Mouse (Mus musculus): ENCODE results near the gene Mxra8. TPM values are rescaled to one million over a fixed set of nuclear protein-coding genes. Genes with fewer than 3 reads are reported as not detected.

Gene Mxra8
- polyA plus RNA-seq, 1 experiment from 2014 or later = 50.7 TPM

GRCm38 (mm10) chr4:155849391-155849790 is 9.9 kb downstream of the Mxra8 start:
- peaks cover 4% of the 10 kb centered on the region; the same call in 1 of the 2 replicates for H3K36me3 ChIP-seq
- H3K4me2 ChIP-seq (replicated peaks) = no peak overlapping the region
- H3K9me3 ChIP-seq = no peaks in the 10 kb centered on the region
- H3K4me1 ChIP-seq = peaks cover 24% of the 10 kb centered on the region
- H3K27ac ChIP-seq = no peak overlapping the region
- no peak overlapping the region for H3K4me3 ChIP-seq
- ATAC-seq (ENCODE audit: insufficient number of reproducible peaks, insufficient read depth, low FRiP score, low TSS enrichment) = no peak
- H3K27me3 ChIP-seq = no peaks in the 10 kb centered on the region
- WGBS = 86% methylated on average over 2 of the region's 2 CpGs
- no peak overlapping the region for H3K9ac ChIP-seq

- no peaks in the 10 kb centered on the region for H3K27me3 ChIP-seq
- 90% methylated on average over 3 of the region's 3 CpGs for WGBS
- H3K27ac ChIP-seq = no peak overlapping the region
- no peaks in the 10 kb centered on the region for H3K9me3 ChIP-seq
- no peak for ATAC-seq (ENCODE audit: insufficient number of reproducible peaks, insufficient read depth, low FRiP score, low TSS enrichment)
- H3K4me1 ChIP-seq = peaks cover 24% of the 10 kb centered on the region
- no peak overlapping the region for H3K4me3 ChIP-seq
- H3K4me2 ChIP-seq (replicated peaks) = no peak overlapping the region
- no peak overlapping the region for H3K9ac ChIP-seq
- peaks cover 10% of the 10 kb centered on the region for H3K36me3 ChIP-seq
Observed at GRCm38 (mm10) chr4:155849792-155850451, 10.4 kb downstream of the Mxra8 start.

GRCm38 (mm10) chr4:155851368-155851767 is 11.9 kb downstream of the Mxra8 start:
- Histone ChIP-seq H3K36me3 (peaks cover 24% of the 10 kb centered on the region), H3K4me1 (peaks cover 24% of the 10 kb centered on the region), H3K9me3 (no peaks in the 10 kb centered on the region), H3K27me3 (no peaks in the 10 kb centered on the region), H3K4me3 (no peak overlapping the region), H3K4me2 (replicated peaks) (no peak overlapping the region), H3K9ac (no peak overlapping the region), H3K27ac (no peak overlapping the region)
- 85% methylated on average over 3 of the region's 3 CpGs for WGBS
- ATAC-seq (ENCODE audit: insufficient number of reproducible peaks, insufficient read depth, low FRiP score, low TSS enrichment) = no peak

- no peak overlapping the region for H3K4me3 ChIP-seq
- peaks cover 30% of the 10 kb centered on the region for H3K36me3 ChIP-seq
- 74% methylated on average over 2 of the region's 2 CpGs for WGBS
- no peaks in the 10 kb centered on the region for H3K27me3 ChIP-seq
- no peak for ATAC-seq (ENCODE audit: insufficient number of reproducible peaks, insufficient read depth, low FRiP score, low TSS enrichment)
- no peak overlapping the region for H3K9ac ChIP-seq
- H3K4me2 ChIP-seq (replicated peaks) = no peak overlapping the region
- no peak overlapping the region for H3K27ac ChIP-seq
- peaks cover 20% of the 10 kb centered on the region for H3K4me1 ChIP-seq
- no peaks in the 10 kb centered on the region for H3K9me3 ChIP-seq
Observed at GRCm38 (mm10) chr4:155851951-155852411, 12.5 kb downstream of the Mxra8 start.

GRCm38 (mm10) chr4:155853421-155853820 is 13.9 kb downstream of the Mxra8 start:
- peaks cover 14% of the 10 kb centered on the region for H3K4me1 ChIP-seq
- no peaks in the 10 kb centered on the region for H3K27me3 ChIP-seq
- no peak overlapping the region for H3K9ac ChIP-seq
- WGBS = 87% methylated on average over 9 of the region's 9 CpGs
- H3K4me2 ChIP-seq (replicated peaks) = no peak overlapping the region
- H3K9me3 ChIP-seq = no peaks in the 10 kb centered on the region
- H3K27ac ChIP-seq = no peak overlapping the region
- no peak for ATAC-seq (ENCODE audit: insufficient number of reproducible peaks, insufficient read depth, low FRiP score, low TSS enrichment)
- H3K4me3 ChIP-seq = no peak overlapping the region
- peaks cover 40% of the 10 kb centered on the region for H3K36me3 ChIP-seq

- Histone ChIP-seq H3K4me2 (replicated peaks) (no peak overlapping the region), H3K36me3 (peaks cover 45% of the 10 kb centered on the region)
Observed at GRCm38 (mm10) chr4:155854991-155855390, 15.5 kb downstream of the Mxra8 start.

GRCm38 (mm10) chr4:155856071-155856470 is 16.6 kb downstream of the Mxra8 start:
- no peak for ATAC-seq (ENCODE audit: insufficient number of reproducible peaks, insufficient read depth, low FRiP score, low TSS enrichment)
- H3K36me3 ChIP-seq = peaks cover 53% of the 10 kb centered on the region
- no peaks in the 10 kb centered on the region for H3K9me3 ChIP-seq
- H3K4me1 ChIP-seq = 0 out of 2 replicates have a peak, but pooled peaks cover 4% of the 10 kb centered on the region
- H3K9ac ChIP-seq = no peak overlapping the region
- no peak overlapping the region for H3K27ac ChIP-seq
- no peak overlapping the region for H3K4me2 ChIP-seq (replicated peaks)
- no peaks in the 10 kb centered on the region for H3K27me3 ChIP-seq
- H3K4me3 ChIP-seq = no peak overlapping the region
- 91% methylated on average over 12 of the region's 12 CpGs for WGBS

More at GRCm38 (mm10) chr4:155854991-155855390, 15.5 kb downstream of the Mxra8 start:
- no peak for ATAC-seq (ENCODE audit: insufficient number of reproducible peaks, insufficient read depth, low FRiP score, low TSS enrichment)
- Histone ChIP-seq H3K9me3 (no peaks in the 10 kb centered on the region), H3K4me1 (0 out of 2 replicates have a peak, but pooled peaks cover 4% of the 10 kb centered on the region), H3K27me3 (no peaks in the 10 kb centered on the region), H3K27ac (no peak overlapping the region), H3K4me3 (no peak overlapping the region), H3K9ac (no peak overlapping the region)
- WGBS = 93% methylated on average over 12 of the region's 12 CpGs

GRCm38 (mm10) chr4:155856881-155857280 is 17.4 kb downstream of the Mxra8 start:
- no peak overlapping the region for H3K4me3 ChIP-seq
- no peaks in the 10 kb centered on the region for H3K9me3 ChIP-seq
- no peak overlapping the region for H3K27ac ChIP-seq
- 86% methylated on average over 3 of the region's 3 CpGs for WGBS
- 0 out of 2 replicates have a peak, but pooled peaks cover under 1% of the 10 kb centered on the region for H3K4me1 ChIP-seq
- no peak overlapping the region for H3K4me2 ChIP-seq (replicated peaks)
- H3K36me3 ChIP-seq = peaks cover 59% of the 10 kb centered on the region
- H3K9ac ChIP-seq = no peak overlapping the region
- no peak for ATAC-seq (ENCODE audit: insufficient number of reproducible peaks, insufficient read depth, low FRiP score, low TSS enrichment)
- H3K27me3 ChIP-seq = no peaks in the 10 kb centered on the region

GRCm38 (mm10) chr4:155859318-155859717 is 19.8 kb downstream of the Mxra8 start:
- 11% methylated on average over 13 of the region's 13 CpGs for WGBS
- Histone ChIP-seq H3K27ac (no peak overlapping the region), H3K4me1 (no peaks in the 10 kb centered on the region), H3K4me2 (replicated peaks) (no peak overlapping the region), H3K9me3 (no peaks in the 10 kb centered on the region), H3K4me3 (no peak overlapping the region), H3K27me3 (no peaks in the 10 kb centered on the region), H3K36me3 (peaks cover 55% of the 10 kb centered on the region), H3K9ac (no peak overlapping the region)
- no peak for ATAC-seq (ENCODE audit: insufficient number of reproducible peaks, insufficient read depth, low FRiP score, low TSS enrichment)

GRCm38 (mm10) chr4:155861787-155862186 is 22.3 kb downstream of the Mxra8 start:
- no peak overlapping the region for H3K4me3 ChIP-seq
- H3K36me3 ChIP-seq = peaks cover 47% of the 10 kb centered on the region
- 84% methylated on average over 7 of the region's 7 CpGs for WGBS
- H3K27me3 ChIP-seq = no peaks in the 10 kb centered on the region
- no peaks in the 10 kb centered on the region for H3K9me3 ChIP-seq
- H3K4me2 ChIP-seq (replicated peaks) = no peak overlapping the region
- H3K4me1 ChIP-seq = no peaks in the 10 kb centered on the region
- no peak overlapping the region for H3K27ac ChIP-seq
- ATAC-seq (ENCODE audit: insufficient number of reproducible peaks, insufficient read depth, low FRiP score, low TSS enrichment) = no peak
- H3K9ac ChIP-seq = no peak overlapping the region

- H3K9me3 ChIP-seq = no peaks in the 10 kb centered on the region
- no peak within 1 kb of the TSS for H3K27ac ChIP-seq
- no peak for ATAC-seq (ENCODE audit: insufficient number of reproducible peaks, insufficient read depth, low FRiP score, low TSS enrichment)
- H3K4me2 ChIP-seq (replicated peaks) = no peak within 1 kb of the TSS
- no peak within 1 kb of the TSS for H3K4me3 ChIP-seq
- H3K4me1 ChIP-seq = no peaks in the 10 kb centered on the region
- WGBS = 79% methylated on average over 5 of the region's 5 CpGs
- H3K9ac ChIP-seq = no peak within 1 kb of the TSS
- H3K36me3 ChIP-seq = peaks cover 43% of the 10 kb centered on the region
- no peaks in the 10 kb centered on the region for H3K27me3 ChIP-seq
Observed at GRCm38 (mm10) chr4:155863001-155863400, 23.5 kb downstream of the Mxra8 start, which contains the start of gene Tas1r3. Gene Tas1r3 (minus strand): TSS chr4:155863362.

GRCm38 (mm10) chr4:155868614-155869298 is 29.3 kb downstream of the Mxra8 start:
- 11% methylated on average over 22 of the region's 22 CpGs for WGBS
- Histone ChIP-seq H3K27ac (no peak overlapping the region), H3K4me1 (peaks cover 16% of the 10 kb centered on the region), H3K36me3 (peaks cover 35% of the 10 kb centered on the region), H3K9ac (peak overlapping the region; percentile 81), H3K4me3 (peak overlapping the region; percentile 76), H3K27me3 (no peaks in the 10 kb centered on the region), H3K4me2 (replicated peaks) (peak overlapping the region; percentile 95), H3K9me3 (no peaks in the 10 kb centered on the region)
- peak; percentile 18 for ATAC-seq (ENCODE audit: insufficient number of reproducible peaks, insufficient read depth, low FRiP score, low TSS enrichment)
